Mouse (Mus musculus): ENCODE results near the gene Steap3. TPM values are rescaled to one million over a fixed set of nuclear protein-coding genes. Genes with fewer than 3 reads are reported as not detected.
"Not testable (repeated sequence)": the region's sequence is repeated elsewhere in the genome, so short reads cannot be mapped to it uniquely, and the experiment has no call there.

The Steap3 gene
- polyA plus RNA-seq, 1 experiment from 2014 or later, result 19.3 TPM

GRCm38 (mm10) chr1:120276058-120276457, 3.6 kb upstream of the Steap3 start:
- not testable (repeated sequence) for H3K4me3 ChIP-seq (ENCODE audit: control insufficient read depth in 1 of 2, insufficient read depth in 1 of 2, low read depth in 1 of 2, low read length in 2 of 2); H3K27ac ChIP-seq (replicated peaks in 1 of 2; ENCODE audit: control insufficient read depth in 1 of 2, insufficient read depth in 1 of 2, low read depth in 2 of 2, low read length in 2 of 2); H3K9me3 ChIP-seq (ENCODE audit: control insufficient read depth, low read length); ATAC-seq (ENCODE audit: insufficient number of reproducible peaks, insufficient read depth, low FRiP score, low read depth); H3K36me3 ChIP-seq (ENCODE audit: control insufficient read depth, insufficient read depth, low read length); H3K27me3 ChIP-seq (ENCODE audit: control insufficient read depth, insufficient read depth, low read length); H3K4me2 ChIP-seq (ENCODE audit: low read length); H3K4me1 ChIP-seq (ENCODE audit: control insufficient read depth in 2 of 2, insufficient read depth in 2 of 2, low read length in 2 of 2); H3K9ac ChIP-seq (ENCODE audit: low read length)
- 79% methylated on average over 1 of the region's 1 CpGs for WGBS

GRCm38 (mm10) chr1:120275224-120275623, 2.7 kb upstream of the Steap3 start:
- Histone ChIP-seq H3K27me3 (ENCODE audit: control insufficient read depth, insufficient read depth, low read length) (no peaks in the 10 kb centered on the region), H3K27ac (replicated peaks in 1 of 2; ENCODE audit: control insufficient read depth in 1 of 2, insufficient read depth in 1 of 2, low read depth in 2 of 2, low read length in 2 of 2) (no peak overlapping the region)

GRCm38 (mm10) chr1:120270882-120271281, 1.6 kb downstream of the Steap3 start:
- no peaks in the 10 kb centered on the region for H3K27me3 ChIP-seq (ENCODE audit: control insufficient read depth, insufficient read depth, low read length)
- H3K4me1 ChIP-seq (ENCODE audit: control insufficient read depth in 2 of 2, insufficient read depth in 2 of 2, low read length in 2 of 2), result peaks cover 0 to 2% of the 10 kb centered on the region in 2 experiments; a peak in 3 of 4 replicates
- no peak overlapping the region for H3K27ac ChIP-seq (replicated peaks in 1 of 2; ENCODE audit: control insufficient read depth in 1 of 2, insufficient read depth in 1 of 2, low read depth in 2 of 2, low read length in 2 of 2)
- no peaks in the 10 kb centered on the region for H3K36me3 ChIP-seq (ENCODE audit: control insufficient read depth, insufficient read depth, low read length)
- WGBS, result 49% methylated on average over 3 of the region's 3 CpGs
- H3K4me3 ChIP-seq (ENCODE audit: control insufficient read depth in 1 of 2, insufficient read depth in 1 of 2, low read depth in 1 of 2, low read length in 2 of 2), result no peak overlapping the region
- no peak overlapping the region for H3K9ac ChIP-seq (ENCODE audit: low read length)
- ATAC-seq (ENCODE audit: insufficient number of reproducible peaks, insufficient read depth, low FRiP score, low read depth), result no peak
- H3K9me3 ChIP-seq (ENCODE audit: control insufficient read depth, low read length), result no peaks in the 10 kb centered on the region
- no peak overlapping the region for H3K4me2 ChIP-seq (ENCODE audit: low read length)

More at GRCm38 (mm10) chr1:120275224-120275623, 2.7 kb upstream of the Steap3 start:
- no peak for ATAC-seq (ENCODE audit: insufficient number of reproducible peaks, insufficient read depth, low FRiP score, low read depth)
- WGBS, result 73% methylated on average over 3 of the region's 3 CpGs
- Histone ChIP-seq H3K4me1 (ENCODE audit: control insufficient read depth in 2 of 2, insufficient read depth in 2 of 2, low read length in 2 of 2) (no peaks in the 10 kb centered on the region), H3K9ac (ENCODE audit: low read length) (no peak overlapping the region), H3K4me3 (ENCODE audit: control insufficient read depth in 1 of 2, insufficient read depth in 1 of 2, low read depth in 1 of 2, low read length in 2 of 2) (no peak overlapping the region), H3K36me3 (ENCODE audit: control insufficient read depth, insufficient read depth, low read length) (no peaks in the 10 kb centered on the region), H3K9me3 (ENCODE audit: control insufficient read depth, low read length) (no peaks in the 10 kb centered on the region), H3K4me2 (ENCODE audit: low read length) (no peak overlapping the region)

GRCm38 (mm10) chr1:120270115-120270514, 2.4 kb downstream of the Steap3 start:
- ATAC-seq (ENCODE audit: insufficient number of reproducible peaks, insufficient read depth, low FRiP score, low read depth), result no peak
- Histone ChIP-seq H3K27me3 (ENCODE audit: control insufficient read depth, insufficient read depth, low read length) (no peaks in the 10 kb centered on the region), H3K36me3 (ENCODE audit: control insufficient read depth, insufficient read depth, low read length) (no peaks in the 10 kb centered on the region), H3K4me1 (ENCODE audit: control insufficient read depth in 2 of 2, insufficient read depth in 2 of 2, low read length in 2 of 2) (peaks cover 6 to 8% of the 10 kb centered on the region in 2 experiments; a peak in 3 of 4 replicates), H3K9me3 (ENCODE audit: control insufficient read depth, low read length) (no peaks in the 10 kb centered on the region), H3K4me2 (ENCODE audit: low read length) (no peak overlapping the region), H3K4me3 (ENCODE audit: control insufficient read depth in 1 of 2, insufficient read depth in 1 of 2, low read depth in 1 of 2, low read length in 2 of 2) (no peak overlapping the region), H3K27ac (replicated peaks in 1 of 2; ENCODE audit: control insufficient read depth in 1 of 2, insufficient read depth in 1 of 2, low read depth in 2 of 2, low read length in 2 of 2) (no peak overlapping the region), H3K9ac (ENCODE audit: low read length) (no peak overlapping the region)
- WGBS, result 63% methylated on average over 7 of the region's 7 CpGs

- Histone ChIP-seq H3K9me3 (ENCODE audit: control insufficient read depth, low read length) (no peaks in the 10 kb centered on the region), H3K27me3 (ENCODE audit: control insufficient read depth, insufficient read depth, low read length) (no peaks in the 10 kb centered on the region), H3K4me3 (ENCODE audit: control insufficient read depth in 1 of 2, insufficient read depth in 1 of 2, low read depth in 1 of 2, low read length in 2 of 2) (no peak overlapping the region), H3K27ac (replicated peaks in 1 of 2; ENCODE audit: control insufficient read depth in 1 of 2, insufficient read depth in 1 of 2, low read depth in 2 of 2, low read length in 2 of 2) (no peak overlapping the region), H3K4me1 (ENCODE audit: control insufficient read depth in 2 of 2, insufficient read depth in 2 of 2, low read length in 2 of 2) (peaks cover 13 to 20% of the 10 kb centered on the region in 2 experiments), H3K4me2 (ENCODE audit: low read length) (no peak overlapping the region), H3K9ac (ENCODE audit: low read length) (no peak overlapping the region), H3K36me3 (ENCODE audit: control insufficient read depth, insufficient read depth, low read length) (no peaks in the 10 kb centered on the region)
- 69% methylated on average over 3 of the region's 3 CpGs for WGBS
- ATAC-seq (ENCODE audit: insufficient number of reproducible peaks, insufficient read depth, low FRiP score, low read depth), result no peak
These were observed 4.9 kb downstream of the Steap3 start for GRCm38 (mm10) chr1:120267631-120268030.

- peaks cover 13 to 20% of the 10 kb centered on the region in 2 experiments for H3K4me1 ChIP-seq (ENCODE audit: control insufficient read depth in 2 of 2, insufficient read depth in 2 of 2, low read length in 2 of 2)
- no peak overlapping the region for H3K4me3 ChIP-seq (ENCODE audit: control insufficient read depth in 1 of 2, insufficient read depth in 1 of 2, low read depth in 1 of 2, low read length in 2 of 2)
- H3K27ac ChIP-seq (replicated peaks in 1 of 2; ENCODE audit: control insufficient read depth in 1 of 2, insufficient read depth in 1 of 2, low read depth in 2 of 2, low read length in 2 of 2), result no peak overlapping the region
- H3K36me3 ChIP-seq (ENCODE audit: control insufficient read depth, insufficient read depth, low read length), result no peaks in the 10 kb centered on the region
- no peak for ATAC-seq (ENCODE audit: insufficient number of reproducible peaks, insufficient read depth, low FRiP score, low read depth)
- H3K4me2 ChIP-seq (ENCODE audit: low read length), result no peak overlapping the region
- H3K9ac ChIP-seq (ENCODE audit: low read length), result no peak overlapping the region
- no peaks in the 10 kb centered on the region for H3K9me3 ChIP-seq (ENCODE audit: control insufficient read depth, low read length)
- 53% methylated on average over 4 of the region's 4 CpGs for WGBS
- H3K27me3 ChIP-seq (ENCODE audit: control insufficient read depth, insufficient read depth, low read length), result no peaks in the 10 kb centered on the region
These were observed 6.0 kb downstream of the Steap3 start for GRCm38 (mm10) chr1:120266460-120266859.

GRCm38 (mm10) chr1:120264861-120265686, 7.4 kb downstream of the Steap3 start:
- peaks cover 13 to 20% of the 10 kb centered on the region in 2 experiments for H3K4me1 ChIP-seq (ENCODE audit: control insufficient read depth in 2 of 2, insufficient read depth in 2 of 2, low read length in 2 of 2)
- peak overlapping the region; percentile 82 to 91 for H3K27ac ChIP-seq (replicated peaks in 1 of 2; ENCODE audit: control insufficient read depth in 1 of 2, insufficient read depth in 1 of 2, low read depth in 2 of 2, low read length in 2 of 2)
- H3K36me3 ChIP-seq (ENCODE audit: control insufficient read depth, insufficient read depth, low read length), result no peaks in the 10 kb centered on the region
- WGBS, result 1% methylated on average over 37 of the region's 40 CpGs
- no peaks in the 10 kb centered on the region for H3K9me3 ChIP-seq (ENCODE audit: control insufficient read depth, low read length)
- peak overlapping the region; percentile 75 for H3K9ac ChIP-seq (ENCODE audit: low read length)
- no peaks in the 10 kb centered on the region for H3K27me3 ChIP-seq (ENCODE audit: control insufficient read depth, insufficient read depth, low read length)
- peak overlapping the region; percentile 52 to 62 for H3K4me3 ChIP-seq (ENCODE audit: control insufficient read depth in 1 of 2, insufficient read depth in 1 of 2, low read depth in 1 of 2, low read length in 2 of 2)
- peak; percentile 87 for ATAC-seq (ENCODE audit: insufficient number of reproducible peaks, insufficient read depth, low FRiP score, low read depth)
- H3K4me2 ChIP-seq (ENCODE audit: low read length), result peak overlapping the region; percentile 95
